Mouse (Mus musculus) kidney, postnatal 14 days (tissue): ENCODE data around the gene Gm45233.
"Not testable (repeated sequence)": the region's sequence is repeated elsewhere in the genome, so short reads cannot be mapped to it uniquely, and the experiment has no call there.

ENCODE experiments used
- DNase-seq: peaks from one replicate; pipeline ENCODE4 v3.0.0; 2022; ENCODE audit warnings: mixed read lengths

Gm45233 gene

GRCm38 (mm10) chr7:43443917-43444293 lies at the start of gene Gm45233, which contains the start of gene Etfb:
Gene Gm45233, plus strand, starts transcription at chr7:43444128.
Gene Etfb, plus strand, starts transcription at chr7:43444083.
- peak; percentile 98 for DNase-seq

GRCm38 (mm10) chr7:43399501-43399900 lies 44.4 kb upstream of the Gm45233 start:
- DNase-seq: no peak

GRCm38 (mm10) chr7:43402718-43403117 lies 41.2 kb upstream of the Gm45233 start:
- no peak for DNase-seq

DNA sequence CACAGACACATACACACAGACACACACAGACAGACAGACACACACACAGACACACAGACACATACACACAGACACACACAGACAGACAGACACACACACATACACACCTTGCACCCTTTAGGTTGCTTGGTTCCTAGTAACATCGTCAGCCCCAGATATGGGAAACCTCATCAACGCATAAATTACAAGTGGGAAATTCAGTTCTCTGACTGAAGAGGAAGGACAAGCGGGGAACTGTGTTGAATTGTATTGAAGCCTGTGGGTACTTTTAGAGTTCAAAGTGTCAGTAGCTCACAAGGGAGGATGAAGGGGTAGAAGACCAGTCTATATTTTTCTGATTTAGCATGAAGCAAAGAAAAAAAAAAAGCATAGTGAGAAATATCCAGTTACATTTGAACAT lies 36.4 kb upstream of the Gm45233 start:
- no peak for DNase-seq

GRCm38 (mm10) chr7:43408131-43408553 lies 35.8 kb upstream of the Gm45233 start, which contains the start of gene Siglecg:
Gene Siglecg, plus strand, starts transcription at chr7:43408204.
- DNase-seq: no peak

- DNase-seq: no peak
Observed at GRCm38 (mm10) chr7:43409084-43409483, 34.8 kb upstream of the Gm45233 start.

DNA sequence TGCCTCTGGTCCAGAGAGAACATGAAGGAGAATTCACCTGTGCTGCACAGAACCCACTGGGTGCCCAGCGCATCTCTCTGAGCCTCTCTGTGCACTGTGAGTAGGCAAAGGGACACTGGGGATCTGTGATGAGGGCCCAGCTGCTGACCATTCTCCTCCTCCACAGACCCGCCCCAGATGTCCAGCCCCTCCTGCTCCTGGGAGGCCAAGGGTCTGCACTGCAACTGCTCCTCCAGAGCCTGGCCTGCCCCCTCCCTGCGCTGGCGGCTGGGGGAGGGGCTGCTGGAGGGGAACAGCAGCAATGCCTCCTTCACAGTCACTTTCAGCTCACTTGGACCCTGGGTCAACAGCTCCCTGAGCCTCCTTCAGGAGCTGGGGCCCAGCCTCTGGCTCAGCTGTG lies 32.2 kb upstream of the Gm45233 start:
- not testable (repeated sequence) for DNase-seq

DNA sequence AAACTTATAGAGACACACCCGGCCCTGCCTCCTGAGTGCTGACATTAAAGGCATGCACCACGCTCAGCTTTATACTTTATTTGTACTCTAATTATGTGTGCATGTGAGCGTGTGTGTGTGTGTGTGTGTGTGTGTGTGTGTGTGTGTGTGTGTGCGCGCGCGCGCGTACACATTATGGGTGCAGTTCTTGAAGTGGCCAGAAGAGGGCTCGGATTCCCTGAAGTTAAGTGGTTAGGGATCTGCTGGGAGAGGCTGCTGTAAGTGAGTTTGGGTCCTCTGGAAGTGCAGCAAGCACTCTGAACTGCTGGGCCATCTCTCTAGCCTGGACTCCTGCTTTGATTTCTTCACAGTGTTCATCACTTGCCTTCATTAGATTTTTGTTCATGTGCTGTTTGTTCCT lies 26.6 kb upstream of the Gm45233 start:
- DNase-seq: no peak

- peak; percentile 88 for DNase-seq
Observed at GRCm38 (mm10) chr7:43422995-43423617, 20.8 kb upstream of the Gm45233 start.

GRCm38 (mm10) chr7:43423991-43424625 lies 19.8 kb upstream of the Gm45233 start:
- DNase-seq: no peak

- DNase-seq: no peak
Observed at GRCm38 (mm10) chr7:43427406-43427805, 16.5 kb upstream of the Gm45233 start, which contains the start of gene Lim2. Gene Lim2, plus strand, starts transcription at chr7:43427670.

GRCm38 (mm10) chr7:43429500-43429899 lies 14.4 kb upstream of the Gm45233 start:
- DNase-seq: no peak

DNA sequence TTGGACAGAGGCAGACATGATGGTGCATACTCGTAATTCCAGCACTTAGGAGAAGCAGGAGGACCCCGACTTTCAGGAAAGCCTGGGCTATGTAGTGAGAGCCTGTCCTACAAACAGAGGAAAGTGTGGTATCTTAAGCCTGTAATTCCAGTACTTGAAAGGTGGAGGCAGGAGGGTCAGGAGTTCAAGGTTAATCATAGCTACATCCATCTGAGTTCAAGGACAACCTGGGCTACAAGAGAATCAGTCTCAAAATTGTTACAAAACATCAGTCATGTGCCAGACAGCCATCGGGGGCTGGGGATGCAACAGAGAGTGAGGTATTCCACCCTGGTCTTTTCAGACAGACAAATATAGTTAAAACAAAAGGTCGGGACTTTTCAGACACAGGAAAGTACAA lies 11.0 kb upstream of the Gm45233 start:
- no peak for DNase-seq

GRCm38 (mm10) chr7:43434676-43435075 lies 9.3 kb upstream of the Gm45233 start:
- no peak for DNase-seq

DNA sequence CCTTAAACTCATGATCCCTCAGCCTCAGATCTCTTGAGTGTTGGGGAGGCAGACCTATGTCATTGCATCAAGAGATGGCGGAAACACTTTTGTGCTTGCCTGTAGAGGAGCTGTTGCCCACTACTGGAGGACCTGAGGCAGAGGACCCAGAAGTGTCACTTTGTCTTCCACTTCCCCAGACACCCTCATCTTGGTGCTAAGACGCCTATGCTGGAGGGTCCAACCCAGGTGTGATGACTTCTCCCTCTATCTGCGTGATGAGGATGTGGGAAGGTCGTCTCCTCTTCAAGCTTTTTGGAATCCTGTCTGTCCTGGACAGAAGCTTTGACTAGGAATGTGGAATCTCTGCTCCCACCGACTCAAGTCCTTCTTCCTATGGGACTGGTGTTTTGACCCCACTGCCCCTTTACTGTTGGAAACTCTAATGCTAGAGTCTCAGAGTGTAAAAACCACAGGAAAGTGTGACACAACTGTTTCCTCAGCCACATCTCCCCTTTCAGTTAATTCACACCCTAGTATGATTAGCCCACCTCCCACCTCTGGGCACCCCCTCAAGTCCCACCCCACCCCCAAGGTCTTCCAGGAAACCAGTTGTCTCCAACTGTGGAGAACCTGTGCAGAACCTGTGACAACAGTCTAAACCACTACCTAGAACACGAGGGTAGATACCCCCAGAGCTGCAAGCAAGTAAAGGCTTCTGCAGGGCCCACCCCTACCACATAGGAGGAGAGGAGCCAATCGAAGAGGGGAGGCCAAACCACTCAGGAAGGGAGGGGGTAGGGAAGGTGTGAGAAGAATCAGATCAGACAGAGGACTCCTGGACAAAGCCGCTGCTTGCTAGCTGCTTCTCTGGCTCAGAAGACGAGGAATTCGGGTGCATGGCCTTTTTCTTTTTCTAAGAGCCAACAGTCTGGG lies 7.3 kb upstream of the Gm45233 start, which contains the start of gene Nkg7:
Gene Nkg7, plus strand, starts transcription at position 733 of the 915 bp plus-strand sequence.
- DNase-seq: no peak

- DNase-seq: no peak
Observed at GRCm38 (mm10) chr7:43438611-43439010, 5.3 kb upstream of the Gm45233 start.

GRCm38 (mm10) chr7:43440482-43440881 lies 3.4 kb upstream of the Gm45233 start, which contains the start of gene Cldnd2:
Gene Cldnd2, plus strand, starts transcription at chr7:43440782.
- DNase-seq: no peak

DNA sequence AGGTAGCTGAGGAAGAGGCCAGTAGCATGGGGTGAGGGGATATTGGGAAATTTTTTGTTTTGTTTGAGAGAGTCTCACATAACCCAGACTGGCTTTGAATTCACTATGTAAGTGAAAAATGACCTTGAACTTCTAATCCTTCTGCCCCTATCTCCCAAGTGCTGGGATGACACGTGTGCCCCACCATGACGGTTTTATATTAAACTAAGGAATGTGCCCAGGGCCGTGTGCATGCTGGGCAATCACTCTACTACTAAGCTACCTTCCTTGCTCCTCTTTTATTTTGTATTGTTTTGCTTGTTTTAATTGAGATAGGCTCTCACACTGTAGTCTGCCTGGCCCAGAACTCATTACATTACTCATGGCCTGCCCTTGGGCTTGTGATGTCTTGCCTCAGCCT lies 2.9 kb upstream of the Gm45233 start:
- peak; percentile 28 for DNase-seq

GRCm38 (mm10) chr7:43442684-43443083 lies 1.2 kb upstream of the Gm45233 start:
- DNase-seq: no peak

- DNase-seq: peak; percentile 91
Observed at GRCm38 (mm10) chr7:43443126-43443916, 607 bp upstream of the Gm45233 start.

- DNase-seq: peak; percentile 71
Observed at GRCm38 (mm10) chr7:43447801-43448200, 3.9 kb downstream of the Gm45233 start.

DNA sequence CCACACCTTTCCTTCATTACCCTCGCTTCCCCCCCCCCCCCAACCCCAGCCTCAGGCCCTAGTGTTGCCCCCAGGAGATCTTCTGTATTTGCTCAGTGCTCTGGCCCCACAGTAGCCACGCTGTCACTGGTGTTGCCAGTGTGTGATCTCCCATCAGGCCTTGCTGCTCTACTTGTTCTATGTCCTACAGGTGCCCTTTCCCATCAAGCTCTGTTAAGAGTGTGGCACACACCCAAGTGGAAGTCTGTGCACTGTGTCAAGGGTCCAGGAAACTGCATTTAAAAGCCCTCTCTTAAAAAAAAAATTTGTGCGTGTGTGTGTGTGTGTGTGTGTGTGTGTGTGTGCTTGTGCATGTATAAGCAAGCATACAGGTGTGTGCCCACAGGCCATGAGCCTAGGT lies 4.3 kb downstream of the Gm45233 start:
- DNase-seq: peak; percentile 55
